Mouse (Mus musculus): ENCODE data around the gene Tmco5b.
A peak's percentile ranks its signal among the peaks of the same experiment; 100 is the strongest.

Tmco5b gene

GRCm38 (mm10) chr2:113285432-113285831 lies at the start of gene Tmco5b:
Gene Tmco5b (plus strand): TSS chr2:113285732.
- no peak for DNase-seq (ENCODE audit: low spot score in 2 of 2)

GRCm38 (mm10) chr2:113236993-113237392 lies 48.5 kb upstream of the Tmco5b start:
- no peak for DNase-seq (ENCODE audit: low spot score in 2 of 2)

GRCm38 (mm10) chr2:113238871-113239270 lies 46.7 kb upstream of the Tmco5b start:
- DNase-seq (ENCODE audit: low spot score in 2 of 2) = no peak

GRCm38 (mm10) chr2:113302349-113303239 lies 17.1 kb downstream of the Tmco5b start:
- no peak for DNase-seq (ENCODE audit: low spot score in 2 of 2)

- no peak for DNase-seq (ENCODE audit: low spot score in 2 of 2)
Measured at GRCm38 (mm10) chr2:113303240-113303538, 17.7 kb downstream of the Tmco5b start.

- DNase-seq (ENCODE audit: low spot score in 2 of 2) = peak in 1 of 2 experiments; percentile 22
Measured at GRCm38 (mm10) chr2:113305339-113305738, 19.8 kb downstream of the Tmco5b start.

- DNase-seq (ENCODE audit: low spot score in 2 of 2) = no peak
Measured at GRCm38 (mm10) chr2:113311211-113311610, 25.7 kb downstream of the Tmco5b start.

GRCm38 (mm10) chr2:113323016-113323415 lies 37.5 kb downstream of the Tmco5b start:
- DNase-seq (ENCODE audit: low spot score in 2 of 2) = no peak

GRCm38 (mm10) chr2:113333799-113334541 lies 48.4 kb downstream of the Tmco5b start:
- no peak for DNase-seq (ENCODE audit: low spot score in 2 of 2)

GRCm38 (mm10) chr2:113335561-113336294 lies 50.2 kb downstream of the Tmco5b start:
- DNase-seq (ENCODE audit: low spot score in 2 of 2) = no peak

- no peak for DNase-seq (ENCODE audit: low spot score in 2 of 2)
Measured at GRCm38 (mm10) chr2:113344536-113344935, 59.0 kb downstream of the Tmco5b start.

Measured in thymus, postnatal 10 days (tissue).